Mouse (Mus musculus) myocyte (in vitro differentiated cells): ENCODE measurements around the gene Rasgrf2. TPM values are rescaled to one million over a fixed set of nuclear protein-coding genes. Genes with fewer than 3 reads are reported as not detected.

Source experiments
- H3K27me3 ChIP-seq: one replicate; pipeline ENCODE4 v1.6.1; 2011; ENCODE audit not compliant: control insufficient read depth, insufficient read depth, insufficient read length
- H3K36me3 ChIP-seq: one replicate; pipeline ENCODE4 v1.6.1; 2011; ENCODE audit not compliant: control insufficient read depth, insufficient read depth
- H3K4me2 ChIP-seq: one replicate; pipeline ENCODE4 v1.6.1; 2011; ENCODE audit warnings: low read depth, control low read depth
- H3K4me3 ChIP-seq: one replicate; pipeline ENCODE4 v1.5.1; 2011; ENCODE audit warnings: mild to moderate bottlenecking, control low read depth, moderate library complexity
- H3K79me2 ChIP-seq: one replicate; pipeline ENCODE4 v1.6.1; 2011; ENCODE audit not compliant: control insufficient read depth, insufficient read depth
- H3ac ChIP-seq: one replicate; pipeline ENCODE4 v1.6.1; 2011; ENCODE audit not compliant: control insufficient read depth, insufficient read length
- CEBPB ChIP-seq: IDR thresholded peaks from 2 replicates; pipeline ENCODE4 v1.6.1; 2011; ENCODE audit warnings: mild to moderate bottlenecking, moderate library complexity; ENCODE audit not compliant: poor library complexity, insufficient read depth, severe bottlenecking
- E2F4 ChIP-seq: IDR thresholded peaks from one replicate; pipeline ENCODE4 v1.6.1; 2011; ENCODE audit warnings: mild to moderate bottlenecking, control low read depth, moderate library complexity; ENCODE audit not compliant: insufficient read depth
- MAX ChIP-seq: IDR thresholded peaks from one replicate; pipeline ENCODE4 v1.6.1; 2011; ENCODE audit warnings: low read depth, mild to moderate bottlenecking, control low read depth
- MYOD1 ChIP-seq, 3 experiments: IDR thresholded peaks; one replicate each; pipeline ENCODE4 v1.6.1; 2011; ENCODE audit warnings: control low read depth in 2 of 3, low read depth in 2 of 3, mild to moderate bottlenecking in 2 of 3, moderate library complexity in 1 of 3; ENCODE audit not compliant: insufficient read length in 2 of 3, control insufficient read depth in 1 of 3
- MYOG ChIP-seq, 3 experiments: IDR thresholded peaks; one replicate each; pipeline ENCODE4 v1.6.1; 2011; ENCODE audit warnings: control low read depth in 2 of 3, low read depth in 2 of 3, mild to moderate bottlenecking in 2 of 3; ENCODE audit not compliant: insufficient read length in 2 of 3, control insufficient read depth in 1 of 3, insufficient read depth in 1 of 3
- POLR2A ChIP-seq: IDR thresholded peaks from one replicate; pipeline ENCODE4 v1.6.1; 2011; ENCODE audit warnings: low read depth, mild to moderate bottlenecking, control low read depth, moderate library complexity; ENCODE audit not compliant: insufficient read length
- POLR2AphosphoS2 ChIP-seq: IDR thresholded peaks from one replicate; pipeline ENCODE4 v1.6.1; 2011; ENCODE audit warnings: low read depth, control low read depth; ENCODE audit not compliant: insufficient read length
- REST ChIP-seq: IDR thresholded peaks from one replicate; pipeline ENCODE4 v1.6.1; 2011; ENCODE audit warnings: mild to moderate bottlenecking, control low read depth, moderate library complexity; ENCODE audit not compliant: insufficient read depth, insufficient read length
- SRF ChIP-seq: IDR thresholded peaks from one replicate; pipeline ENCODE4 v1.6.1; 2011; ENCODE audit warnings: low read depth; ENCODE audit not compliant: control insufficient read depth, insufficient read length
- TCF12 ChIP-seq: IDR thresholded peaks from one replicate; pipeline ENCODE4 v1.6.1; 2011; ENCODE audit warnings: mild to moderate bottlenecking, control low read depth; ENCODE audit not compliant: poor library complexity, insufficient read depth, severe bottlenecking
- TCF3 ChIP-seq: IDR thresholded peaks from one replicate; pipeline ENCODE4 v1.6.1; 2011; ENCODE audit warnings: low read depth, control low read depth; ENCODE audit not compliant: insufficient read length
- USF1 ChIP-seq: IDR thresholded peaks from one replicate; pipeline ENCODE4 v1.6.1; 2011; ENCODE audit warnings: low read depth, mild to moderate bottlenecking, control low read depth, moderate library complexity
- polyA plus RNA-seq: library from polyadenylated mRNA; unstranded; fragments of >200 nt; fragmentation: generic; extraction: Trizol; gene quantifications from one replicate; pipeline ENCODE4 v1.2.1, GENCODE M21; 2012; ENCODE audit warnings: missing spikeins

Rasgrf2 gene
- polyA plus RNA-seq, 1 experiment, result 0.07 TPM

GRCm38 (mm10) chr13:91985915-91986589, 145.4 kb downstream of the Rasgrf2 start:
- H3K4me2 ChIP-seq, result no peak overlapping the region
- no peak for TF ChIP-seq REST
- no peak for TF ChIP-seq POLR2A
- TF ChIP-seq MYOG (IDR thresholded peaks at IDR 0.05; ENCODE audit: control insufficient read depth in 1 of 3, insufficient read depth in 1 of 3, insufficient read length in 2 of 3, low read depth in 2 of 3), result no peak
- no peak for TF ChIP-seq SRF
- TF ChIP-seq MYOD1 (IDR thresholded peaks at IDR 0.05; ENCODE audit: control insufficient read depth in 1 of 3, insufficient read length in 2 of 3, low read depth in 2 of 3), result no peak
- TF ChIP-seq POLR2AphosphoS2, result no peak
- H3K27me3 ChIP-seq, result no peaks in the 10 kb centered on the region
- H3K36me3 ChIP-seq, result no peaks in the 10 kb centered on the region
- no peaks in the 10 kb centered on the region for H3K79me2 ChIP-seq
- no peak overlapping the region for H3K4me3 ChIP-seq
- no peak overlapping the region for H3ac ChIP-seq

- H3K36me3 ChIP-seq, result no peaks in the 10 kb centered on the region
- no peak for TF ChIP-seq USF1
- no peak for TF ChIP-seq E2F4
- no peak for TF ChIP-seq SRF
- TF ChIP-seq TCF12, result no peak
- TF ChIP-seq REST, result no peak
- no peak for TF ChIP-seq CEBPB
- TF ChIP-seq MYOD1 (IDR thresholded peaks at IDR 0.05; ENCODE audit: control insufficient read depth in 1 of 3, insufficient read length in 2 of 3, low read depth in 2 of 3), result no peak
- no peak for TF ChIP-seq TCF3
- TF ChIP-seq POLR2A, result no peak
- no peak for TF ChIP-seq POLR2AphosphoS2
- TF ChIP-seq MYOG (IDR thresholded peaks at IDR 0.05; ENCODE audit: control insufficient read depth in 1 of 3, insufficient read depth in 1 of 3, insufficient read length in 2 of 3, low read depth in 2 of 3), result no peak
- TF ChIP-seq MAX, result no peak
- no peak overlapping the region for H3ac ChIP-seq
- no peak overlapping the region for H3K4me2 ChIP-seq
- no peaks in the 10 kb centered on the region for H3K79me2 ChIP-seq
- no peak overlapping the region for H3K4me3 ChIP-seq
- no peaks in the 10 kb centered on the region for H3K27me3 ChIP-seq
Observed at GRCm38 (mm10) chr13:91985019-91985418, 146.4 kb downstream of the Rasgrf2 start.

- Histone ChIP-seq H3K36me3 (no peaks in the 10 kb centered on the region), H3ac (no peak overlapping the region), H3K4me3 (no peak overlapping the region), H3K27me3 (no peaks in the 10 kb centered on the region), H3K4me2 (peak overlapping the region; percentile 13), H3K79me2 (no peaks in the 10 kb centered on the region)
- TF ChIP-seq USF1, result no peak
- TF ChIP-seq MYOD1 (IDR thresholded peaks at IDR 0.05; ENCODE audit: control insufficient read depth in 1 of 3, insufficient read length in 2 of 3, low read depth in 2 of 3), result peak in 2 of 3 experiments; percentile 54 to 55
- TF ChIP-seq POLR2A, result no peak
- TF ChIP-seq SRF, result no peak
- no peak for TF ChIP-seq MYOG (IDR thresholded peaks at IDR 0.05; ENCODE audit: control insufficient read depth in 1 of 3, insufficient read depth in 1 of 3, insufficient read length in 2 of 3, low read depth in 2 of 3)
- TF ChIP-seq POLR2AphosphoS2, result no peak
Observed at GRCm38 (mm10) chr13:91982080-91982479, 149.4 kb downstream of the Rasgrf2 start.

GRCm38 (mm10) chr13:91981414-91981813, 150.0 kb downstream of the Rasgrf2 start:
- TF ChIP-seq MYOG (IDR thresholded peaks at IDR 0.05; ENCODE audit: control insufficient read depth in 1 of 3, insufficient read depth in 1 of 3, insufficient read length in 2 of 3, low read depth in 2 of 3) (peak in 2 of 3 experiments; percentile 7 to 74), CEBPB (no peak), MYOD1 (IDR thresholded peaks at IDR 0.05; ENCODE audit: control insufficient read depth in 1 of 3, insufficient read length in 2 of 3, low read depth in 2 of 3) (peak in 2 of 3 experiments; percentile 28 to 67)
- Histone ChIP-seq H3K27me3 (no peaks in the 10 kb centered on the region), H3K79me2 (no peaks in the 10 kb centered on the region), H3K36me3 (no peaks in the 10 kb centered on the region), H3ac (no peak overlapping the region), H3K4me2 (no peak overlapping the region), H3K4me3 (no peak overlapping the region)

- no peaks in the 10 kb centered on the region for H3K79me2 ChIP-seq
Observed at GRCm38 (mm10) chr13:91976971-91977370, 154.5 kb downstream of the Rasgrf2 start.

More at GRCm38 (mm10) chr13:91976971-91977370, 154.5 kb downstream of the Rasgrf2 start:
- H3K27me3 ChIP-seq, result no peaks in the 10 kb centered on the region
- H3ac ChIP-seq, result no peak overlapping the region
- H3K4me2 ChIP-seq, result no peak overlapping the region
- no peak overlapping the region for H3K4me3 ChIP-seq
- H3K36me3 ChIP-seq, result no peaks in the 10 kb centered on the region
- TF ChIP-seq TCF12 (no peak), USF1 (no peak), POLR2A (no peak), MYOG (IDR thresholded peaks at IDR 0.05; ENCODE audit: control insufficient read depth in 1 of 3, insufficient read depth in 1 of 3, insufficient read length in 2 of 3, low read depth in 2 of 3) (no peak)
